Mouse (Mus musculus): ENCODE measurements at regions not wholly inside any gene's neighbourhood (a gene's known extent, or its start where the extent isn't known, plus 50 kb on each side); places are given as distances from the start of the nearest gene placed in this dataset.
A peak's percentile ranks its signal among the peaks of the same experiment; 100 is the strongest.

GRCm38 (mm10) chr19:14752646-14753045 lies 154.8 kb upstream of the Tle4 start:
- DNase-seq: no peak

- no peak for DNase-seq
Measured at GRCm38 (mm10) chr19:14742361-14742760, 144.5 kb upstream of the Tle4 start.

GRCm38 (mm10) chr19:14740936-14741335 lies 143.1 kb upstream of the Tle4 start:
- no peak for DNase-seq

GRCm38 (mm10) chr19:14740139-14740538 lies 142.3 kb upstream of the Tle4 start:
- no peak for DNase-seq

GRCm38 (mm10) chr19:14736514-14736913 lies 138.7 kb upstream of the Tle4 start:
- DNase-seq: no peak

GRCm38 (mm10) chr19:14725329-14725728 lies 127.5 kb upstream of the Tle4 start:
- no peak for DNase-seq

GRCm38 (mm10) chr19:14724637-14725036 lies 126.8 kb upstream of the Tle4 start:
- no peak for DNase-seq

- DNase-seq: no peak
Measured at GRCm38 (mm10) chr19:14705791-14706190, 107.9 kb upstream of the Tle4 start.

- no peak for DNase-seq
Measured at GRCm38 (mm10) chr19:14701116-14701515, 103.3 kb upstream of the Tle4 start.

- no peak for DNase-seq
Measured at GRCm38 (mm10) chr19:14695369-14695768, 97.5 kb upstream of the Tle4 start.

- DNase-seq: peak; percentile 6
Measured at GRCm38 (mm10) chr19:14692183-14692582, 94.3 kb upstream of the Tle4 start.

GRCm38 (mm10) chr19:14685628-14686027 lies 87.8 kb upstream of the Tle4 start:
- no peak for DNase-seq

- DNase-seq: no peak
Measured at GRCm38 (mm10) chr19:14684669-14685068, 86.8 kb upstream of the Tle4 start.

GRCm38 (mm10) chr19:14681306-14681705 lies 83.5 kb upstream of the Tle4 start:
- DNase-seq: no peak

- DNase-seq: no peak
Measured at GRCm38 (mm10) chr19:14679776-14680175, 81.9 kb upstream of the Tle4 start.

GRCm38 (mm10) chr19:14678584-14678983 lies 80.7 kb upstream of the Tle4 start:
- no peak for DNase-seq

GRCm38 (mm10) chr19:14676929-14677328 lies 79.1 kb upstream of the Tle4 start:
- DNase-seq: no peak

GRCm38 (mm10) chr19:14670821-14671104 lies 72.9 kb upstream of the Tle4 start:
- no peak for DNase-seq

- DNase-seq: no peak
Measured at GRCm38 (mm10) chr19:14670078-14670820, 72.4 kb upstream of the Tle4 start.

GRCm38 (mm10) chr19:14668512-14669181 lies 70.8 kb upstream of the Tle4 start:
- DNase-seq: no peak

GRCm38 (mm10) chr19:14664682-14665417 lies 67.0 kb upstream of the Tle4 start:
- DNase-seq: no peak

- DNase-seq: no peak
Measured at GRCm38 (mm10) chr19:14664096-14664586, 66.3 kb upstream of the Tle4 start.

GRCm38 (mm10) chr19:14663350-14663749 lies 65.5 kb upstream of the Tle4 start:
- no peak for DNase-seq

GRCm38 (mm10) chr19:14659725-14660124 lies 61.9 kb upstream of the Tle4 start:
- DNase-seq: no peak

Data from cerebellum, adult 8-10 months (tissue).